Mouse (Mus musculus): ENCODE results near the gene Fam133b. TPM values are rescaled to one million over a fixed set of nuclear protein-coding genes. Genes with fewer than 3 reads are reported as not detected.

Fam133b gene
- 26.6 and 27.1 TPM in 2 replicates for polyA plus RNA-seq (2012; rRNA removed)

DNA sequence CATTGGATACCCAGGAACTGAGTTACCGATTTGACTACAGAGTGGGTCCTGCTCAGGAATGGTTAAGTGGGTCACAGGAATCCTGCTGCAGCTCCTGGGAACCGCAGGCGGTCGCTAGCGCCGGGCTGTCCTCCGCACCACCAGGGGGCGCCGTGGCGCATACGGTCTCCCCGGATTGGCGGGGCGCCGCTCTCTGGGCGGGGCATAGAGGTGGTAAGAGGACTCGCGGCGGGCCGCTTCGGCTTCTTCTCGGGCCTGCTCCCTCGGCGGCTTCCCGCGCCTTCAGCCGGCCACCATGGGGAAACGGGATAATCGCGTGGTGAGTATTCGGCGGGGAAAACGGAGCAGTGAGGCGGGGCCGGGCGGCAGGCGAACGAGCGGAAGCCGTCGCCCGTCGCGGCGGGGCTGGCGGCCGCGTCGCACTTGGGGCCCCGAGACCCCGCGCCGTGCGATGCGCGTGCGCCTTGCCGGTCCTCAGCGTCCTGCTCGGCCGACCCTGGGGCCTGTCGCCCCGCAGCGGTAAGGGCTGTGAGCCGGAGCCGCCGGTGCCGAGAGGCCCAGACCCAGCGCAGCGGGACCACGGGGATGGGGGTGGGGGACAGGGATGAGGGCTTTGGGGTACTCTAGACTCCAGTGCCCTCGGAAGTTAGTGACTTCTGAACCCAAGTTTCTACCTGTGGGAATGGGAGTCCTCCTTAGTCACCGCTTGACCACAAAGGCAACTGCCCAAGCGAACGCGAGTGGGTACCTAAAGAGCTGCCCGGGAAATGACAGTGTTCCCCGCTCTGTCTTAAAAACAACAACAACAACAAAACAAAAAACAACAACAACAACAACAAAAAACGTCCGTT lies at the start of gene Fam133b:
Gene Fam133b (plus strand): TSS at position 205 of the 851 bp plus-strand sequence.
- TF ChIP-seq CTCF (IDR thresholded peaks at IDR 0.05; ENCODE audit: borderline replicate concordance, extremely low read depth, insufficient read depth, insufficient read length) = peak; percentile 96
- peak; percentile 71; the same call in 1 of the 2 replicates for TF ChIP-seq POLR2A (IDR thresholded peaks at IDR 0.05; ENCODE audit: borderline replicate concordance, extremely low read depth, insufficient read depth, insufficient read length, poor library complexity, severe bottlenecking)
- DNase-seq (ENCODE audit: low read depth) = peak; percentile 97

DNA sequence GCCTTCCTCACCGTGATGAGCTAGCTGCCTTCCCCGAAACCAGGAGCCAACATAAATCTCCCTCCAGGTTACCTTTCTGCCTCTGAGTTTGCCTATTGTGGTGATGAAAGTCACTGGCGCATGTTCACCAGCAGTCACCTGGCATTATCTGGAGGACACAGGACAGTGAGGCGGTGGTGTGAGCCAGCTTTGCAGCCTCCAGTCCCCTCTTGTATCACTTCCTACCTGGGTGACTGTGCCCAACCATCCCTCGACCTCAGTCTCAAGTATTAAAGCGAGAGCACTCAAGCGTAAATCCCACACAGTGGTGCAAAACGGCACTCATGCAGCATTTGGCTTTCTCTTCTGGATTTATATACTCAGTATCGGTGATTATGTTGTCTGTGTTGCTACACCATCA lies 49.7 kb upstream of the Fam133b start:
- DNase-seq (ENCODE audit: low read depth) = no peak
- TF ChIP-seq POLR2A (IDR thresholded peaks at IDR 0.05; ENCODE audit: borderline replicate concordance, extremely low read depth, insufficient read depth, insufficient read length, poor library complexity, severe bottlenecking) (no peak), CTCF (IDR thresholded peaks at IDR 0.05; ENCODE audit: borderline replicate concordance, extremely low read depth, insufficient read depth, insufficient read length) (no peak)

DNA sequence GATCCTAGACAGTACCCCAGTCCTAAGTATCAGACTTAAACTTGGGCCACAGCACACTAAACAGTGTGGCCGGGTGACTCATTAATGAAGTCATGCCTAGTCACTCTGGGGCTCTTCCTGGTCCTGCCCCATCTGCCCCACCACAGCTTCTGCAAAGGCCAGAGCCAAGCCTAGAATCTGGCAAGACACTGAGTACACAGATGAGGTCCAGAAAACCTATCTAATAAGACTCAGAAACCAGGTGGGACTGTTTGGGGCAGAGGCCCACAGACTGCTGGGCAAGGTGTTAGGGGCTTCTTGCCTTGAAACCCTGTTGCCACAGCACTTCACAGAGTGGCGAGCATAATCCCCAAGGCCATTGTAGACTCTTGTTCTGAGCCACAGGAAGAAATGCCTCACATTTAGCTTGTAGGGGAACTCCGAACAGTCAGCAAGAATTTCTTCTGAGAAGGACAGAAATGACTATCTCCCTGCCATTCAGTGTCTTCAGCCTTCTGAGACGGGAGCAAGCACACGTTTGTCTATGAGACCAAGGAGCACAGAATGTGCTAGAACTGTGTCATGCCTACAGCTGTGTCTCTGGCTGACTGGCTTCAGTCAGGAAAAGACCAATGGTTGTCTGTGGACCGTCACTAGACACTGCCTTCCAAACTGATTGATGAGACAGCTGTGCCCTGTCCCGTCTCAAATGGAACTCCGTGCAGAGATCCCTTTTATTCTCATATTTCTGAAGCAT lies 49.0 kb upstream of the Fam133b start:
- TF ChIP-seq CTCF (IDR thresholded peaks at IDR 0.05; ENCODE audit: borderline replicate concordance, extremely low read depth, insufficient read depth, insufficient read length) (no peak), POLR2A (IDR thresholded peaks at IDR 0.05; ENCODE audit: borderline replicate concordance, extremely low read depth, insufficient read depth, insufficient read length, poor library complexity, severe bottlenecking) (no peak)
- DNase-seq (ENCODE audit: low read depth) = no peak

DNA sequence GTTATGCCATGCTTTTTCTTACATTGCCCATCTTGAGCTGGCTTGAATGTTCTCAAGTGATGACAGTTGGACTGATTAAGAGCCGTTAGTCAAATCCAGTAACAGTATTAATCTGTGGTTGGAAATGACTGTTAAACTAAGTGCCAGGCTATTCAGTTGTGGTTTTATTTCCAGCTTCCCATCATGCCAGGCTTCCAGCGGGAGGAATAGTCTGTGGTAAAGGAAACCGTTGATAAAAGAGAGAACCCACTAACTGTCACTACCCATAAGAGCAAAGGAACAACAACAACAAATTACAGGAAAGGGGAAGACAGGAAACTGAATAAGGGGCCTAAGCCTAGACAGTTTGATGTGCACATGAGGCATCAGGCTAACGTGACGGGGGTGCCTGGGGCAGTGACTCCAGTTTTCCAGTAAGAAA lies 46.1 kb upstream of the Fam133b start:
- no peak for DNase-seq (ENCODE audit: low read depth)
- TF ChIP-seq POLR2A (IDR thresholded peaks at IDR 0.05; ENCODE audit: borderline replicate concordance, extremely low read depth, insufficient read depth, insufficient read length, poor library complexity, severe bottlenecking) (no peak), CTCF (IDR thresholded peaks at IDR 0.05; ENCODE audit: borderline replicate concordance, extremely low read depth, insufficient read depth, insufficient read length) (no peak)

DNA sequence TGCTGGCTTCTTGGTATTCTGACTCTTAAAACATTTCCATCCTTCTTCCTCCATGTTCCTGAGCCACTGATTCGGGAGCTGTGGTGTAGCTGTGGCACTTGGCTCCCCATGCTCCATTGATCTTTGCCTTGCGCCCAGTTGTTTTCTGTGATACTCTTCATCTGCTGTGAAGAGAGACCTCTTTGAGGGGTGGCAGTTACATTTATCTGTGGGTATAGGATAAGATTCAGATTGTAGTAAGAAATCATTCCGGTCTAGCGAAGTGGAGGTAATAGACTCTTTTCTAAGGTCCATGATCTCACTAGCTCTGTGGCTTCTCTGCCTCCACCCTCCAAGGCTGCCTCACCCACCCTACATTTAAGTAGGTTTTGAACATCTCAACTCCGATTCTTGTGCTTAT lies 43.3 kb upstream of the Fam133b start:
- TF ChIP-seq CTCF (IDR thresholded peaks at IDR 0.05; ENCODE audit: borderline replicate concordance, extremely low read depth, insufficient read depth, insufficient read length) = no peak
- TF ChIP-seq POLR2A (IDR thresholded peaks at IDR 0.05; ENCODE audit: borderline replicate concordance, extremely low read depth, insufficient read depth, insufficient read length, poor library complexity, severe bottlenecking) = no peak
- DNase-seq (ENCODE audit: low read depth) = no peak

DNA sequence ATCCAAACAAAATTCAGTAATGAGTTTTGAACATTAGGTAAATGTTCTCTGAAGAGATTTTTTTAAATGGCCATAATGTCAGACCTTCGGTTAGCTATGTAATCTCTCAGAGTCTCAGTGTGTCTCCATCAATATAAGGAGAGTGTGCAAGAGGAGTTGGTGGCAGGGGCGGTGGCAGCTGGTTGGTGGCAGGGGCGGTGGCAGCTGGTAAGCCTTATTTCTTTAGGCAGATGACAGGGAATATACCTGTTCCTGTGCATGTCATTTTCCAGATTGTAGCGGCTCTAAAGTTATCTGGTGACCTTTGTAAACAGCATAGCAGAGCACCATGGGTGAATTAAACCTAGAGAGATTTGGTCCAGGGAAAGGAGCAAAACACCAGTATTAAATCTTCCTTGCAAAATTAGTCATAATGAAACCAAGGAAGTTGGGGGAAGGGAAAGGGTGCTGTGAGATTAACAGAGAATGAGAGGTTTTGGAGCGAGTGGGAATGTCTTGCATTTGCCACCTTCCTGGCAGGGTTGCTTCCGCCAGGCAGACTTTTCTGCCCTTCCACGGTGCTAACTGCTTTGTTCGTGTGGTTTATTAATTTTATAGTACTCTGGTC lies 42.6 kb upstream of the Fam133b start:
- no peak for TF ChIP-seq CTCF (IDR thresholded peaks at IDR 0.05; ENCODE audit: borderline replicate concordance, extremely low read depth, insufficient read depth, insufficient read length)
- no peak for TF ChIP-seq POLR2A (IDR thresholded peaks at IDR 0.05; ENCODE audit: borderline replicate concordance, extremely low read depth, insufficient read depth, insufficient read length, poor library complexity, severe bottlenecking)
- no peak for DNase-seq (ENCODE audit: low read depth)

DNA sequence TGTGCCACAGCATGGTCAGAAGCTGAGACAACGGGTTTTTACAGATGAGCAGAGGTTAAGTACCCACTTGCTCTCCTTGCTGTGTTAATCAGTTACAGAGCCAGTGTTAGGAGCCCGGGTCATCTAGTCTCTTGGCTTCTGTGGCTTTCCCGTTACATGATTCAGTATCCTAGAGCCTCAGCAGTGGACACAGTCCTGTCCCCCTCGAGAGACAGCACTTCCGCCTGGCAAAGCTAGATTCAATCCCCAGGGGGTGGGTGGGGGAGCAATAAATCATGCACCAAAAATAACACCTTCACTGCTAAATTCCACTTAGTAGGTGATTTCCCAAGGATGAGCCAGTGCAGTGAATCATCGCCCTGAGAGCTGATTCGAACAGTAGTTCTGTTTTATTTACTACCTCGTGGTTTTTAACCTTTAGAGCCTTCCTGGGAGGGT lies 42.0 kb upstream of the Fam133b start:
- TF ChIP-seq CTCF (IDR thresholded peaks at IDR 0.05; ENCODE audit: borderline replicate concordance, extremely low read depth, insufficient read depth, insufficient read length) (no peak), POLR2A (IDR thresholded peaks at IDR 0.05; ENCODE audit: borderline replicate concordance, extremely low read depth, insufficient read depth, insufficient read length, poor library complexity, severe bottlenecking) (no peak)

DNA sequence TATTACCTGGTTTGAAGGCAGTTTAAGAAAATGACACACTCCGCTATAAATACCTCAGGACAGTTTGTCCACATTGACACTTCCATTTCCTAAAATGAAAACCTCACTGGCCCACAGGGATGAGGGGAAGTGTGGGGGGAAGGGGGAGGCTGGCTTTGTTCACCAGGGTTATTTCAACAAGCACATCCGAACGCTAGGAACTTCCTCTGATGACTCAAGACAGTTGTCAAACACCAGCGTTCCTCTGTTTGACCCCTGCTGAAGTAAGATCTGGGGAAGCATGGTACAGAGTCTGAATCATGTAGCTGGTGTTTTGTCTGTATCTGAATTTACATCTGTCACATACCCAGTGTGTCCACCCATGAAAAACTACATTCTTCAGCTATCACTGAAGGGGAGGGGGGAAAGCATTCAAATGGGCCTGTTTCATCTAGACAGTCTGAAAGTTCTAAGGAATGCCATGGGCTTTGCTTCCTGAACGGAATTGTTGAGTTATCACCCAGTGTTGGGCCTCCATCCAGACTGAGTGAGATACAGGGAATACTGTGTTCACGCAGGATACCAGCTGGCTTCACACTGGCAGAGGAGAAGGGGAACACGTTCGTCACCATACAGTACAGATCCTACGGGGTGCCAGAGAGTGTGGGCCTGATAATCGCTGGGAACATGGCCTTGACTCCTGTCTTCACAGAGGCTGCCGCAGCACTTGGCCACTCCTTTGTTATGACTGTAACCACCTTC lies 40.9 kb upstream of the Fam133b start:
- TF ChIP-seq POLR2A (IDR thresholded peaks at IDR 0.05; ENCODE audit: borderline replicate concordance, extremely low read depth, insufficient read depth, insufficient read length, poor library complexity, severe bottlenecking) (no peak), CTCF (IDR thresholded peaks at IDR 0.05; ENCODE audit: borderline replicate concordance, extremely low read depth, insufficient read depth, insufficient read length) (no peak)
- peak; percentile 24 for DNase-seq (ENCODE audit: low read depth)

More for the DNA sequence above, 42.0 kb upstream of the Fam133b start:
- DNase-seq (ENCODE audit: low read depth) = no peak

DNA sequence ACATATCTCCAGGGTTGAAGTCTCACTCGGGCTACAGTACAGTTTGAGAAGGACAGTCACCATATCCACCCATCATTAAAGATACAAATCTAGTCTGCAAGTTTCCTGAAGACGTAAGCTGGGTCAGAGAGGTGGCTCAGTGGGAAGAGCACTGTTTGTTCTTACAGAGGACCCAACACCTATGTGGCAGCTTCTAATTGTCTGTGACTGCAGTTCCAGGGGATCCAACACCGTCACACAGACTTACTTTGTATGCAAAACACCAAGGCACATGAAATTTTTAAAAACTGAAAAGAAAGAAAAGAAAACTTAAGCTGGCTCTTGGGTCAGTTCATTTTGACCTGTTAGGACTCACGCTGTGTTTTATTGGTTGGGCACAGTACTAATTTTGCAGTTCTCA lies 40.3 kb upstream of the Fam133b start:
- no peak for TF ChIP-seq CTCF (IDR thresholded peaks at IDR 0.05; ENCODE audit: borderline replicate concordance, extremely low read depth, insufficient read depth, insufficient read length)
- no peak for TF ChIP-seq POLR2A (IDR thresholded peaks at IDR 0.05; ENCODE audit: borderline replicate concordance, extremely low read depth, insufficient read depth, insufficient read length, poor library complexity, severe bottlenecking)
- no peak for DNase-seq (ENCODE audit: low read depth)

DNA sequence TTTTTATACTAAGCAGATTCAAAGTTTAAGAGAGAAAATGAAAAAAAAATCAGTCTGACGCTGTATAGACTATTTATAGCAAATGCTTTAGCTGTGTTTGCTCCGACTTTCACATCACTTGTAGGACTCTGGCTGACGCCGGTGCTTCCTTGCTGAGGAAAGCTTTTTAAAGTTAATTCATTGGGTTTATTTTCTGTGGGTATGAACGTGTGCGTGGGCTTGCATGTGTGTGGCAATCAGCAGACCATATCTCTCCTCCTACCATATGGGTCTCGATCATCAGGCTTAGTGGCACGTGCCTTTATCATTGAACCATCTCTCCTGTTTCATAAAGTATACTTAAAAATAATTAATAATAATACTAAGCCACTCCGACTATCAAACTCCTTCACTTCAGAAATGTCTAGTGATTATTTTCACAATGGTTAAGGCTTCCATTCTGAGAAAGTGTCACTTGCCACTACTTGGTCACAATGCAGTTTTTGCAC lies 39.8 kb upstream of the Fam133b start:
- DNase-seq (ENCODE audit: low read depth) = no peak
- TF ChIP-seq CTCF (IDR thresholded peaks at IDR 0.05; ENCODE audit: borderline replicate concordance, extremely low read depth, insufficient read depth, insufficient read length) = no peak
- TF ChIP-seq POLR2A (IDR thresholded peaks at IDR 0.05; ENCODE audit: borderline replicate concordance, extremely low read depth, insufficient read depth, insufficient read length, poor library complexity, severe bottlenecking) = no peak
